Mouse (Mus musculus) ES-E14 (cell line): ENCODE results near the gene Slitrk6. TPM values are rescaled to one million over a fixed set of nuclear protein-coding genes. Genes with fewer than 3 reads are reported as not detected.

ENCODE experiments used
- DNase-seq: peaks from one replicate; pipeline ENCODE4 v3.0.0-alpha.2; 2013; ENCODE audit warnings: low read depth, low spot score
- H3K27ac ChIP-seq: 2 replicates; pipeline ENCODE4 v1.5.1; 2012; ENCODE audit warnings: low read depth, mild to moderate bottlenecking, low read length, moderate library complexity, mixed read lengths; ENCODE audit not compliant: poor library complexity, insufficient read depth, severe bottlenecking
- H3K36me3 ChIP-seq: 2 replicates; pipeline ENCODE4 v1.6.1; 2012; ENCODE audit warnings: mild to moderate bottlenecking, low read length, moderate library complexity, mixed read lengths; ENCODE audit not compliant: control insufficient read depth, poor library complexity, insufficient read depth, severe bottlenecking
- H3K4me1 ChIP-seq, 2 experiments: fragments of 150-350 bp in 1 of 2; sonication (generic) in 1 of 2; 2 replicates each; pipeline ENCODE4 v1.6.1; 2012; ENCODE audit warnings: low read length in 2 of 2, mild to moderate bottlenecking in 1 of 2, mixed read lengths in 1 of 2; ENCODE audit not compliant: control insufficient read depth in 2 of 2, insufficient read depth in 2 of 2, poor library complexity in 1 of 2
- H3K4me3 ChIP-seq, 2 experiments: fragments of 150-350 bp in 1 of 2; sonication (generic) in 1 of 2; 2 replicates each; pipeline ENCODE4 v1.5.1; 2012; ENCODE audit warnings: low read length in 2 of 2, low read depth in 1 of 2, mild to moderate bottlenecking in 1 of 2, mixed read lengths in 1 of 2; ENCODE audit not compliant: insufficient read depth in 1 of 2, poor library complexity in 1 of 2, severe bottlenecking in 1 of 2
- H3K9ac ChIP-seq: 2 replicates; pipeline ENCODE4 v1.6.1; 2012; ENCODE audit warnings: low read depth, mild to moderate bottlenecking, low read length, mixed read lengths; ENCODE audit not compliant: poor library complexity, insufficient read depth, severe bottlenecking
- H3K9me3 ChIP-seq: fragments of 150-350 bp; sonication (generic); 2 replicates; pipeline ENCODE4 v1.6.1; 2012; ENCODE audit warnings: low read depth, mild to moderate bottlenecking, low read length; ENCODE audit not compliant: control insufficient read depth, insufficient read depth
- CHD2 ChIP-seq: IDR thresholded peaks from 2 replicates; pipeline ENCODE4 v1.6.1; 2014; ENCODE audit warnings: mild to moderate bottlenecking, low read depth, low read length, inconsistent platforms
- HCFC1 ChIP-seq: IDR thresholded peaks from 2 replicates; pipeline ENCODE4 v1.6.1; 2012; ENCODE audit warnings: low read length, inconsistent platforms, borderline replicate concordance; ENCODE audit not compliant: insufficient read depth
- MAFK ChIP-seq: IDR thresholded peaks from 2 replicates; pipeline ENCODE4 v1.6.1; 2014; ENCODE audit warnings: mild to moderate bottlenecking, low read depth, low read length, inconsistent platforms; ENCODE audit not compliant: insufficient read depth
- ZC3H11A ChIP-seq: IDR thresholded peaks from 2 replicates; pipeline ENCODE4 v1.6.1; 2012; ENCODE audit warnings: low read depth, mild to moderate bottlenecking, inconsistent platforms, low read length, borderline replicate concordance
- ZNF384 ChIP-seq: IDR thresholded peaks from 2 replicates; pipeline ENCODE4 v1.6.1; 2012; ENCODE audit warnings: low read depth, low read length, inconsistent platforms
- in situ Hi-C, 2 experiments: fragments of 600-800 bp; cut with MboI; formaldehyde crosslinking; loops; one replicate each; pipeline ENCODE4 v1.15.1; 2025; ENCODE audit warnings: low sequenced_read_pairs in 2 of 2, inconsistent platforms in 1 of 2; ENCODE audit not compliant: unreplicated experiment in 2 of 2
- total RNA-seq: library from RNA; depleted of rRNA; stranded (reverse); fragments of 300-350 nt; gene quantifications from 2 replicates; pipeline ENCODE4 v1.2.3, GENCODE M21; 2012

Slitrk6 gene
- total RNA-seq, 1 experiment, result 0.09 TPM

- no peak for DNase-seq
- TF ChIP-seq MAFK (no peak), ZNF384 (no peak), ZC3H11A (no peak), CHD2 (no peak), HCFC1 (no peak)
- in situ Hi-C loops, result loop anchor here (10.0 to 25.0 kb wide), 2 partner anchors 874 to 886 kb away; no protein-coding TSS in a partner anchor
- H3K27ac ChIP-seq, result no peak overlapping the region
- no peaks in the 10 kb centered on the region for H3K4me1 ChIP-seq
- H3K36me3 ChIP-seq, result no peaks in the 10 kb centered on the region
- H3K4me3 ChIP-seq, result no peak overlapping the region
- H3K9ac ChIP-seq, result no peak overlapping the region
- no peaks in the 10 kb centered on the region for H3K9me3 ChIP-seq
Measured at GRCm38 (mm10) chr14:110760909-110761308, 6.0 kb upstream of the Slitrk6 start.

DNA sequence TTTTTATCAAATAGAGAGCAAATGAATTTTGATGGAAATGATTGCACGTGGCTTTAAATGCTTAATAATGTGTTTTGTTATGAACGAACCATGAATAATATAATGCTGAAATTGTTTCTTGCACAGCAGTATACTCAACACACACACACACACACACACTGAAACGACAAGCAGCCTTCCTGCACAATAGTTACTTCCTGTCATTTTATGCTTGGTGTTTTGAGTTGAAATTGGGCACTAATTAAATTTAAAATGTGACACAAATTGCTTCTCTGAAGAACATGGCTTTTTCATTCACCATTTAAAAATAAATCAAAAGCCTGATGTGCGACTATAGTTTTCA is 330 bp upstream of the Slitrk6 start:
- no peak overlapping the region for H3K27ac ChIP-seq
- in situ Hi-C loops, result loop anchor here in 1 of 2 experiments (25.0 kb wide), 1 partner anchor 868 kb away; no protein-coding TSS in a partner anchor

DNA sequence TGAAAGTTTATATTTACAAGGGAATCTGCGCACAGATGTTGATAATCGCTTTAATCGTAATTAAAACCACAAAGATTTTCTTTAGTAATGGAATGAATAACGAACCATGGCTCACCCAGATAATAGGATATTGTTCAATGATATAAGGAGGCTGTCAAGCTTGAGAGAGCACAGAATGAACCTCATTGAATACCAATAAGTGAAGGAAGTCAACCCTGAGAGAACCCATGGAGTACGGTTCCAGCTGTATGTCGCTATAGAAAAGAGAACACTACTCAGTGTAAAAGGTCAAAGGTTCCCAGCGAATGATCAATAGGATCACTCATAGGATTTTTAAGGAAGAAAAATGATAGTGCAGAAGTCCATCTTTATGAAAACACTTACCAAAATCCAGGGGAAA is 15.1 kb downstream of the Slitrk6 start:
- DNase-seq, result no peak
- in situ Hi-C loops, result no loop called here
- TF ChIP-seq CHD2 (no peak), ZNF384 (no peak), ZC3H11A (no peak), MAFK (no peak), HCFC1 (no peak)
- H3K9ac ChIP-seq, result no peak overlapping the region
- H3K4me3 ChIP-seq, result no peak overlapping the region
- no peaks in the 10 kb centered on the region for H3K9me3 ChIP-seq
- H3K36me3 ChIP-seq, result no peaks in the 10 kb centered on the region
- no peak overlapping the region for H3K27ac ChIP-seq
- H3K4me1 ChIP-seq, result no peaks in the 10 kb centered on the region

More for the DNA sequence above, 330 bp upstream of the Slitrk6 start:
- no peaks in the 10 kb centered on the region for H3K36me3 ChIP-seq
- no peak overlapping the region for H3K4me3 ChIP-seq
- no peak overlapping the region for H3K9ac ChIP-seq
- DNase-seq, result no peak
- H3K4me1 ChIP-seq, result no peaks in the 10 kb centered on the region
- TF ChIP-seq CHD2, result no peak
- H3K9me3 ChIP-seq, result no peaks in the 10 kb centered on the region

DNA sequence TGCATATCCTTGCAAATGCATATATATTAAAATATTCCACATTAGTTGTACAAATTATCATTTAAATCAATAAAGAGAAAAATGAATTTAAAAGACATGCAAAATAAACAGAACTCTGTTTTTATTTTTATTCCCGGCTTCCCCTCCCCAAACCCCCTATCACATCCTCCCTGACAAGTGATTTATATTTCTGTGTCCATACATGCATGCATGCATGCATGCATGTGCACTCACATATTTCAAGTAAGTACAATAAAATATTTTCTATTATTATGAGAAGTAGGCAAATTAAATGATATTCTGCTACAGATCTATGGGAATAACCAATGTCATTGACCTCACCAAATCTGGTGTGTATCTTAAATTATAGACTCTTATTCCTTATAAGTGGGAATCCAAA is 15.6 kb downstream of the Slitrk6 start:
- Histone ChIP-seq H3K27ac (no peak overlapping the region), H3K36me3 (no peaks in the 10 kb centered on the region), H3K9me3 (no peaks in the 10 kb centered on the region), H3K4me3 (no peak overlapping the region), H3K4me1 (no peaks in the 10 kb centered on the region), H3K9ac (no peak overlapping the region)
- TF ChIP-seq ZNF384 (no peak), CHD2 (no peak), MAFK (no peak), ZC3H11A (no peak), HCFC1 (no peak)
- in situ Hi-C loops, result no loop called here
- no peak for DNase-seq

DNA sequence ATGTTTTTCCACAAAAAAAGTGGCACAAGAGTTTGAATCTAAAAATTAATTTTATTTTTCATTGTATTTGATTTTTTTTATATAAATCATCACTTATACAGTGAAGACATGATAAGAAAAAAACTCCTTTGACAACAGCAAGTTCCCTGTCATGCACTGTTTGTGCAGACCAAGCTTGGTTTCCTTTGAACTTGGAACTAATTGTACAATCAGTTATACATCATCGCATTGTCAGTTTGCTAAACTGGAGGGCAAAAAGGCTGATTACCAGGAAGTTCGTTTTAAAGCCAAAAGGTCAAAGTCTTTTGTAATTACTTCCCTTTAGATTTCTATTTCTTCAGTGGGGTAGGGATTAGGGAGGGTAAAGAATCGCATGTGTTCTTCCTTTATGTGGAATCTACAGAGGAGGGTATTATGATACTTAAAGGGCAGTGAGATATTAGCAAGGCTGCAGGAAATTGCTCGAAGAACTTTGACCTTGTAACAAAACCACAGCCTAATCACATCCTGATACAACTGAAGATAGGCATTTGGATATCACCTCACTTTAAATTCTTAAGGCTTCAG is 26.5 kb downstream of the Slitrk6 start:
- Histone ChIP-seq H3K27ac (no peak overlapping the region), H3K4me1 (no peaks in the 10 kb centered on the region), H3K9ac (no peak overlapping the region), H3K9me3 (no peaks in the 10 kb centered on the region), H3K36me3 (no peaks in the 10 kb centered on the region), H3K4me3 (no peak overlapping the region)
- DNase-seq, result no peak
- TF ChIP-seq ZNF384 (no peak), HCFC1 (no peak), MAFK (no peak), CHD2 (no peak), ZC3H11A (no peak)
- in situ Hi-C loops, result no loop called here
